Mouse (Mus musculus) CH12.LX (cell line): ENCODE measurements around the gene Srsf9. TPM values are rescaled to one million over a fixed set of nuclear protein-coding genes. Genes with fewer than 3 reads are reported as not detected.

Experiments
- DNase-seq: peaks from one replicate; pipeline ENCODE4 v3.0.0-alpha.2; 2013; ENCODE audit errors: extremely low read depth
- H3K27ac ChIP-seq: 2 replicates; pipeline ENCODE4 v1.5.1; 2012; ENCODE audit warnings: low read depth, mild to moderate bottlenecking, control low read depth, moderate library complexity; ENCODE audit not compliant: insufficient read depth
- H3K27me3 ChIP-seq: replicated peaks from 2 replicates; pipeline ENCODE3; 2012; ENCODE audit warnings: inconsistent platforms
- H3K36me3 ChIP-seq, 2 experiments: replicated peaks in 1 of 2; 2 replicates each; pipeline versions ENCODE3 to v1.6.1; 2012; ENCODE audit warnings: inconsistent platforms in 1 of 2, low read length in 1 of 2, mild to moderate bottlenecking in 1 of 2, mixed read lengths in 1 of 2, moderate library complexity in 1 of 2; ENCODE audit not compliant: control insufficient read depth in 1 of 2, insufficient read depth in 1 of 2
- H3K4me1 ChIP-seq, 2 experiments: 2 replicates each; pipeline ENCODE4 v1.6.1; 2012; ENCODE audit warnings: inconsistent platforms in 1 of 2, moderate library complexity in 1 of 2; ENCODE audit not compliant: insufficient read depth in 2 of 2, control insufficient read depth in 1 of 2
- H3K4me2 ChIP-seq: 2 replicates; pipeline ENCODE4 v1.6.1; 2012; ENCODE audit warnings: low read depth, mild to moderate bottlenecking, control low read depth; ENCODE audit not compliant: poor library complexity, insufficient read depth, severe bottlenecking
- H3K4me3 ChIP-seq, 3 experiments: fragments of 150-350 bp in 1 of 3; sonication (generic) in 1 of 3; replicated peaks in 1 of 3; 2 replicates each; pipeline versions ENCODE3 to v1.5.1; 2011 to 2012; ENCODE audit warnings: low read depth in 2 of 3, low read length in 2 of 3, mild to moderate bottlenecking in 2 of 3, moderate library complexity in 2 of 3, control low read depth in 1 of 3, improper control_type of control experiment in 1 of 3, inconsistent platforms in 1 of 3, mixed read lengths in 1 of 3; ENCODE audit not compliant: poor library complexity in 1 of 3
- H3K79me2 ChIP-seq: replicated peaks from 2 replicates; pipeline ENCODE4 v1.6.1; 2012; ENCODE audit warnings: mild to moderate bottlenecking, moderate library complexity; ENCODE audit not compliant: control insufficient read depth, poor library complexity, insufficient read depth, severe bottlenecking; ENCODE audit errors: extremely low read depth
- H3K9ac ChIP-seq: 2 replicates; pipeline ENCODE4 v1.6.1; 2012; ENCODE audit warnings: low read depth, mild to moderate bottlenecking, control low read depth, moderate library complexity; ENCODE audit not compliant: insufficient read depth
- H3K9me3 ChIP-seq: replicated peaks from 2 replicates; pipeline ENCODE3; 2012; ENCODE audit warnings: low read length, inconsistent platforms, mixed read lengths
- BHLHE40 ChIP-seq: IDR thresholded peaks from 2 replicates; pipeline ENCODE4 v1.6.1; 2011; ENCODE audit warnings: mild to moderate bottlenecking, low read depth, low read length, improper control_type of control experiment
- CHD1 ChIP-seq: IDR thresholded peaks from 2 replicates; pipeline ENCODE4 v1.6.1; 2012; ENCODE audit warnings: low read depth, low read length, improper control_type of control experiment, inconsistent platforms
- CTCF ChIP-seq, 2 experiments: IDR thresholded peaks in 1 of 2; conservative IDR thresholded peaks in 1 of 2; 2 replicates each; pipeline ENCODE4 v1.5.1; 2011 to 2012; ENCODE audit warnings: low read depth in 2 of 2, low read length in 2 of 2, improper control_type of control experiment in 1 of 2, inconsistent platforms in 1 of 2, mild to moderate bottlenecking in 1 of 2, moderate library complexity in 1 of 2
- ELF1 ChIP-seq: IDR thresholded peaks from 2 replicates; pipeline ENCODE4 v1.6.1; 2014; ENCODE audit warnings: low read depth, mild to moderate bottlenecking, inconsistent platforms, low read length, improper control_type of control experiment
- IRF4 ChIP-seq: IDR thresholded peaks from 2 replicates; pipeline ENCODE4 v1.6.1; 2014; ENCODE audit warnings: low read depth, mild to moderate bottlenecking, inconsistent platforms, low read length, improper control_type of control experiment
- JUN ChIP-seq: IDR thresholded peaks from 2 replicates; pipeline ENCODE4 v1.6.1; 2011; ENCODE audit warnings: low read depth, mild to moderate bottlenecking, low read length, improper control_type of control experiment, moderate library complexity; ENCODE audit not compliant: insufficient read depth
- JUND ChIP-seq: conservative IDR thresholded peaks from 2 replicates; pipeline ENCODE4 v1.6.1; 2011; ENCODE audit warnings: low read depth, low read length, improper control_type of control experiment
- MAFK ChIP-seq: IDR thresholded peaks from 2 replicates; pipeline ENCODE4 v1.6.1; 2011; ENCODE audit warnings: low read length, improper control_type of control experiment; ENCODE audit not compliant: insufficient replicate concordance
- MAX ChIP-seq: IDR thresholded peaks from 2 replicates; pipeline ENCODE4 v1.6.1; 2011; ENCODE audit warnings: low read length, improper control_type of control experiment
- MEF2A ChIP-seq: IDR thresholded peaks from 2 replicates; pipeline ENCODE4 v1.6.1; 2014; ENCODE audit warnings: low read depth, mild to moderate bottlenecking, inconsistent platforms, low read length, improper control_type of control experiment, borderline replicate concordance
- NRF1 ChIP-seq: IDR thresholded peaks from 2 replicates; pipeline ENCODE4 v1.6.1; 2014; ENCODE audit warnings: low read depth, mild to moderate bottlenecking, inconsistent platforms, low read length, improper control_type of control experiment, moderate library complexity
- PAX5 ChIP-seq: IDR thresholded peaks from 2 replicates; pipeline ENCODE4 v1.6.1; 2012; ENCODE audit warnings: low read length, inconsistent platforms, mixed read lengths
- POLR2AphosphoS2 ChIP-seq: IDR thresholded peaks from 2 replicates; pipeline ENCODE4 v1.6.1; 2011; ENCODE audit warnings: low read depth, low read length, improper control_type of control experiment
- RAD21 ChIP-seq: IDR thresholded peaks from 2 replicates; pipeline ENCODE4 v1.6.1; 2011; ENCODE audit warnings: low read depth, mild to moderate bottlenecking, low read length, improper control_type of control experiment, moderate library complexity
- RCOR1 ChIP-seq: conservative IDR thresholded peaks from 2 replicates; pipeline ENCODE4 v1.6.1; 2012; ENCODE audit warnings: low read depth, mild to moderate bottlenecking, inconsistent platforms, low read length, improper control_type of control experiment
- SIN3A ChIP-seq: IDR thresholded peaks from 2 replicates; pipeline ENCODE4 v1.6.1; 2012; ENCODE audit warnings: low read length, improper control_type of control experiment, inconsistent platforms
- SMC3 ChIP-seq: IDR thresholded peaks from 2 replicates; pipeline ENCODE4 v1.6.1; 2011; ENCODE audit warnings: low read depth, low read length, improper control_type of control experiment
- TCF12 ChIP-seq: IDR thresholded peaks from 2 replicates; pipeline ENCODE4 v1.6.1; 2014; ENCODE audit warnings: low read depth, mild to moderate bottlenecking, inconsistent platforms, low read length, improper control_type of control experiment
- ZMIZ1 ChIP-seq: IDR thresholded peaks from 2 replicates; pipeline ENCODE4 v1.6.1; 2012; ENCODE audit warnings: low read depth, mild to moderate bottlenecking, inconsistent platforms, low read length, improper control_type of control experiment
- dilution Hi-C: fragments of 300-500 bp; cut with MboI; formaldehyde crosslinking; loops from 2 replicates; pipeline ENCODE4 v1.14.3; 2020; ENCODE audit warnings: low sequenced_read_pairs; ENCODE audit not compliant: extremely low pct_unique_long_range_greater_than_20kb, extremely low pct_ligation_motif_present
- in situ Hi-C: fragments of 300-500 bp; cut with MboI; formaldehyde crosslinking; loops from 3 replicates; pipeline ENCODE4 v1.14.3; 2019; ENCODE audit warnings: low sequenced_read_pairs, low pct_ligation_motif_present, low pct_unique_long_range_greater_than_20kb, mixed read lengths
- polyA plus RNA-seq: library from polyadenylated mRNA; unstranded; fragments of >175 nt; gene quantifications from 2 replicates; pipeline ENCODE4 v1.2.1, GENCODE M21; 2012; ENCODE audit warnings: low read depth; ENCODE audit not compliant: insufficient read length
- total RNA-seq, 2 experiments: library from RNA; depleted of rRNA; stranded (reverse); fragments of 300-350 nt in 1 of 2; fragments of >200 nt in 1 of 2; gene quantifications; 2 replicates each; pipeline ENCODE4 v1.2.3; 2012 to 2014

Srsf9 gene
- total and polyA plus RNA-seq, 3 experiments = 73.4 to 130 (median 117) TPM

- H3K4me3 ChIP-seq = peak overlapping the region; percentile 17 to 34 (median 26)
- H3K9me3 ChIP-seq = no peaks in the 10 kb centered on the region
- H3K27me3 ChIP-seq = no peaks in the 10 kb centered on the region
- peak; percentile 54 for DNase-seq
- TF ChIP-seq SMC3 (peak; percentile 34), IRF4 (peak; percentile 95), CTCF (conservative IDR thresholded peaks at IDR 0.05 in 1 of 2, IDR thresholded peaks at IDR 0.05 in 1 of 2; ENCODE audit: low read depth in 2 of 2, low read length in 2 of 2) (peak in 1 of 2 experiments; percentile 57; a peak in 2 of 4 replicates), RAD21 (peak; percentile 44), JUN (peak; percentile 54; the same call in 1 of the 2 replicates), MAX (no peak), JUND (peak; percentile 84), TCF12 (no peak)
- TF ChIP-seq, all 38 proteins: peak for 6
- H3K36me3 ChIP-seq = no peaks in the 10 kb centered on the region
- peak overlapping the region; percentile 76 for H3K4me2 ChIP-seq
- peak overlapping the region; percentile 1; the same call in 1 of the 2 replicates for H3K9ac ChIP-seq
- H3K4me1 ChIP-seq = peaks cover 2 to 25% of the 10 kb centered on the region in 2 experiments; a peak in 2 of 4 replicates
- H3K79me2 ChIP-seq = no peaks in the 10 kb centered on the region
- no peak overlapping the region for H3K27ac ChIP-seq
- in situ Hi-C loops = no loop called here
- dilution Hi-C loops = no loop called here
These were observed 7.7 kb upstream of the Srsf9 start for GRCm38 (mm10) chr5:115319004-115319940.

DNA sequence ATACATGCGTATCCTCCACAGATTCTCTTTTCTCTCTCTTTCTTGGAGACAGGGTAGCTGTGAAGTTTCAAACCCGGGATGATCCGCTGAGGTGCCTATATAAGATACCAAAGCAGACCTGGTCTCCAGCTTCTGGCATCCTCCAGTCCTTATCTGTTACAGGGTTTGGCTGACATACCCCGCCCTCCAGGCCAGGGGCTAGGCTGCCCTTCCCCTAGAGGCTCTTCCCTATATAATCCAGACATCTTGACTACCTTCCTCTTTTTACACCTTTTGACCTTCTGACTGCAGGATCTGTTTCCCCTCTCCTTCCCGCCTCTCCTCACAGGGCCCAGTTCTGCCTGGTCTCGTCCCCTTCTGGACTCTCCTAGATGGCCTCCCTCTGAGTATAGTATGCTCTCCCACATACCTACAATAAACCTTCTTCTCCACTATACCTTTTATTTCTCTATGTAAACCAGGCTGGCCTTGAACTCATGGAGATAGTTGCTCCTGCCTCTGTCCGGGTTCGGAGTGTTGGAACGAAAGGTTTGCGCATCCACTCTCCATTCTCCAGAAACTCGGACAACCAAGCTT is 633 bp upstream of the Srsf9 start:
- peak overlapping the region; percentile 87 to 100 (median 91) for H3K4me3 ChIP-seq
- DNase-seq = no peak
- dilution Hi-C loops = no loop called here

More for the DNA sequence above, 633 bp upstream of the Srsf9 start:
- peaks cover 4 to 36% of the 10 kb centered on the region in 2 experiments; a peak in 3 of 4 replicates for H3K4me1 ChIP-seq
- H3K9me3 ChIP-seq = no peaks in the 10 kb centered on the region
- peaks cover 42% of the 10 kb centered on the region for H3K79me2 ChIP-seq
- in situ Hi-C loops = no loop called here
- H3K36me3 ChIP-seq = peaks cover 13 to 27% of the 10 kb centered on the region in 2 experiments
- TF ChIP-seq ZMIZ1 = no peak
- TF ChIP-seq BHLHE40 = no peak
- TF ChIP-seq ELF1 = no peak
- no peak for TF ChIP-seq MEF2A
- TF ChIP-seq POLR2AphosphoS2 = no peak
- no peak for TF ChIP-seq RCOR1
- no peak for TF ChIP-seq JUND
- no peak for TF ChIP-seq SIN3A
- no peak for TF ChIP-seq NRF1
- TF ChIP-seq CTCF (conservative IDR thresholded peaks at IDR 0.05 in 1 of 2, IDR thresholded peaks at IDR 0.05 in 1 of 2; ENCODE audit: low read depth in 2 of 2, low read length in 2 of 2) = no peak
- no peak for TF ChIP-seq PAX5
- no peak for TF ChIP-seq MAFK
- no peak for TF ChIP-seq CHD1
- TF ChIP-seq, all 38 proteins: peak for 0
- Histone ChIP-seq H3K27ac (no peak overlapping the region), H3K27me3 (no peaks in the 10 kb centered on the region), H3K9ac (peak overlapping the region; percentile 68), H3K4me2 (peak overlapping the region; percentile 27)
